Mouse (Mus musculus) MEL (cell line): Measurements from ENCODE around the gene Ablim2. TPM values are rescaled to one million over a fixed set of nuclear protein-coding genes. Genes with fewer than 3 reads are reported as not detected.

Source experiments
- DNase-seq: peaks from one replicate; pipeline ENCODE4 v3.0.0; 2011; ENCODE audit warnings: low read depth, low spot score
- H3K27ac ChIP-seq: 2 replicates; pipeline ENCODE4 v1.5.1; 2012; ENCODE audit warnings: low read depth, mild to moderate bottlenecking, control low read depth, low read length, moderate library complexity; ENCODE audit not compliant: control insufficient read depth
- H3K27me3 ChIP-seq, 2 experiments: fragments of 150-350 bp in 1 of 2; sonication (generic) in 1 of 2; 2 replicates each; pipeline ENCODE4 v1.6.1; 2012; ENCODE audit warnings: low read length in 2 of 2, mild to moderate bottlenecking in 2 of 2, improper control_type of control experiment in 1 of 2, moderate library complexity in 1 of 2; ENCODE audit not compliant: insufficient read depth in 2 of 2, control insufficient read depth in 1 of 2
- H3K36me3 ChIP-seq, 2 experiments: 2 replicates each; pipeline ENCODE4 v1.6.1; 2012 to 2014; ENCODE audit warnings: low read length in 2 of 2, improper control_type of control experiment in 1 of 2, inconsistent platforms in 1 of 2, mild to moderate bottlenecking in 1 of 2; ENCODE audit not compliant: insufficient read depth in 2 of 2, control insufficient read depth in 1 of 2
- H3K4me1 ChIP-seq, 2 experiments: fragments of 150-350 bp in 1 of 2; sonication (generic) in 1 of 2; 2 replicates each; pipeline ENCODE4 v1.6.1; 2012; ENCODE audit warnings: low read length in 2 of 2, improper control_type of control experiment in 1 of 2, mild to moderate bottlenecking in 1 of 2; ENCODE audit not compliant: insufficient read depth in 2 of 2, control insufficient read depth in 1 of 2
- H3K4me3 ChIP-seq, 2 experiments: fragments of 150-350 bp in 1 of 2; sonication (generic) in 1 of 2; 2 replicates each; pipeline ENCODE4 v1.5.1; 2012; ENCODE audit warnings: low read depth in 2 of 2, low read length in 2 of 2, mild to moderate bottlenecking in 2 of 2, moderate library complexity in 2 of 2, control low read depth in 1 of 2, improper control_type of control experiment in 1 of 2; ENCODE audit not compliant: control insufficient read depth in 1 of 2, insufficient read depth in 1 of 2
- H3K79me2 ChIP-seq: 2 replicates; pipeline ENCODE4 v1.6.1; 2012; ENCODE audit warnings: mild to moderate bottlenecking, low read length, moderate library complexity; ENCODE audit not compliant: control insufficient read depth, poor library complexity, insufficient read depth
- H3K9ac ChIP-seq: 2 replicates; pipeline ENCODE4 v1.6.1; 2012; ENCODE audit warnings: low read depth, mild to moderate bottlenecking, control low read depth, low read length, moderate library complexity; ENCODE audit not compliant: control insufficient read depth, poor library complexity, severe bottlenecking
- H3K9me3 ChIP-seq: fragments of 150-350 bp; sonication (generic); replicated peaks from 2 replicates; pipeline ENCODE4 v1.6.1; 2012; ENCODE audit warnings: mild to moderate bottlenecking, low read length, improper control_type of control experiment, moderate library complexity; ENCODE audit not compliant: insufficient read depth
- BHLHE40 ChIP-seq: IDR thresholded peaks from 2 replicates; pipeline ENCODE4 v1.6.1; 2012; ENCODE audit warnings: low read depth, mild to moderate bottlenecking, inconsistent platforms, low read length, improper control_type of control experiment, borderline replicate concordance
- CHD1 ChIP-seq: IDR thresholded peaks from 2 replicates; pipeline ENCODE4 v1.6.1; 2012; ENCODE audit warnings: low read depth, mild to moderate bottlenecking, inconsistent platforms, low read length, improper control_type of control experiment
- CHD2 ChIP-seq: IDR thresholded peaks from 2 replicates; pipeline ENCODE4 v1.6.1; 2011; ENCODE audit warnings: low read length, improper control_type of control experiment
- CTCF ChIP-seq, 3 experiments: IDR thresholded peaks in 2 of 3; conservative IDR thresholded peaks in 1 of 3; 2 replicates each; pipeline ENCODE4 v1.5.1; 2011 to 2012; ENCODE audit warnings: low read length in 3 of 3, low read depth in 2 of 3, mild to moderate bottlenecking in 2 of 3, improper control_type of control experiment in 1 of 3, inconsistent platforms in 1 of 3, mixed read lengths in 1 of 3, moderate library complexity in 1 of 3; ENCODE audit not compliant: control insufficient read depth in 1 of 3, insufficient read depth in 1 of 3, poor library complexity in 1 of 3, severe bottlenecking in 1 of 3
- E2F4 ChIP-seq: IDR thresholded peaks from 2 replicates; pipeline ENCODE4 v1.6.1; 2011; ENCODE audit warnings: low read depth, low read length, improper control_type of control experiment, borderline replicate concordance
- ELF1 ChIP-seq: IDR thresholded peaks from 2 replicates; pipeline ENCODE4 v1.6.1; 2014; ENCODE audit warnings: low read depth, mild to moderate bottlenecking, inconsistent platforms, low read length, improper control_type of control experiment, moderate library complexity
- EP300 ChIP-seq, 2 experiments: IDR thresholded peaks; 2 replicates each; pipeline ENCODE4 v1.6.1; 2011; ENCODE audit warnings: improper control_type of control experiment in 2 of 2, low read length in 2 of 2, low read depth in 1 of 2, mild to moderate bottlenecking in 1 of 2
- ETS1 ChIP-seq: IDR thresholded peaks from 2 replicates; pipeline ENCODE4 v1.6.1; 2012; ENCODE audit warnings: low read depth, mild to moderate bottlenecking, inconsistent platforms, low read length, improper control_type of control experiment, moderate library complexity
- GATA1 ChIP-seq: IDR thresholded peaks from 2 replicates; pipeline ENCODE4 v1.6.1; 2011; ENCODE audit warnings: low read depth, low read length, improper control_type of control experiment
- HCFC1 ChIP-seq: IDR thresholded peaks from 2 replicates; pipeline ENCODE4 v1.6.1; 2012; ENCODE audit warnings: low read depth, mild to moderate bottlenecking, inconsistent platforms, low read length, improper control_type of control experiment, moderate library complexity
- JUND ChIP-seq: IDR thresholded peaks from 2 replicates; pipeline ENCODE4 v1.6.1; 2011; ENCODE audit warnings: low read depth, mild to moderate bottlenecking, improper control_type of control experiment, low read length
- KAT2A ChIP-seq: conservative IDR thresholded peaks from 2 replicates; pipeline ENCODE4 v1.6.1; 2012; ENCODE audit warnings: low read depth, low read length, improper control_type of control experiment, inconsistent platforms
- MAZ ChIP-seq: IDR thresholded peaks from 2 replicates; pipeline ENCODE4 v1.6.1; 2012; ENCODE audit warnings: low read depth, mild to moderate bottlenecking, inconsistent platforms, low read length, improper control_type of control experiment
- MEF2A ChIP-seq: IDR thresholded peaks from 2 replicates; pipeline ENCODE4 v1.6.1; 2014; ENCODE audit warnings: low read depth, mild to moderate bottlenecking, inconsistent platforms, low read length, improper control_type of control experiment; ENCODE audit not compliant: poor library complexity, insufficient replicate concordance, severe bottlenecking; ENCODE audit errors: extremely low read depth
- MXI1 ChIP-seq: IDR thresholded peaks from 2 replicates; pipeline ENCODE4 v1.6.1; 2011; ENCODE audit warnings: mild to moderate bottlenecking, low read depth, low read length, improper control_type of control experiment
- MYC ChIP-seq: IDR thresholded peaks from 2 replicates; pipeline ENCODE4 v1.6.1; 2011; ENCODE audit warnings: low read depth, mild to moderate bottlenecking, low read length, improper control_type of control experiment, moderate library complexity
- NELFE ChIP-seq: IDR thresholded peaks from 2 replicates; pipeline ENCODE4 v1.6.1; 2011; ENCODE audit warnings: low read depth, low read length, improper control_type of control experiment
- NRF1 ChIP-seq: IDR thresholded peaks from 2 replicates; pipeline ENCODE4 v1.6.1; 2014; ENCODE audit warnings: low read depth, mild to moderate bottlenecking, inconsistent platforms, low read length, improper control_type of control experiment, moderate library complexity; ENCODE audit not compliant: poor library complexity, insufficient read depth, severe bottlenecking
- POLR2A ChIP-seq, 2 experiments: IDR thresholded peaks; 2 replicates each; pipeline ENCODE4 v1.6.1; 2011 to 2012; ENCODE audit warnings: low read length in 2 of 2, mild to moderate bottlenecking in 2 of 2, control low read depth in 1 of 2, improper control_type of control experiment in 1 of 2, low read depth in 1 of 2, moderate library complexity in 1 of 2; ENCODE audit not compliant: control insufficient read depth in 1 of 2, insufficient read depth in 1 of 2, poor library complexity in 1 of 2
- POLR2AphosphoS2 ChIP-seq: IDR thresholded peaks from 2 replicates; pipeline ENCODE4 v1.6.1; 2011; ENCODE audit warnings: low read length, improper control_type of control experiment
- POLR2AphosphoS5 ChIP-seq: IDR thresholded peaks from 2 replicates; pipeline ENCODE4 v1.6.1; 2012; ENCODE audit warnings: low read depth, borderline replicate concordance, mild to moderate bottlenecking, inconsistent platforms, low read length, moderate library complexity, mixed read lengths
- RCOR1 ChIP-seq: IDR thresholded peaks from 2 replicates; pipeline ENCODE4 v1.6.1; 2012; ENCODE audit warnings: low read depth, mild to moderate bottlenecking, inconsistent platforms, low read length, improper control_type of control experiment
- SIN3A ChIP-seq: IDR thresholded peaks from 2 replicates; pipeline ENCODE4 v1.6.1; 2012; ENCODE audit warnings: low read length, improper control_type of control experiment, inconsistent platforms
- TAL1 ChIP-seq: IDR thresholded peaks from 2 replicates; pipeline ENCODE4 v1.6.1; 2012; ENCODE audit warnings: mild to moderate bottlenecking, inconsistent platforms, low read length, moderate library complexity, mixed read lengths
- TBP ChIP-seq: IDR thresholded peaks from 2 replicates; pipeline ENCODE4 v1.8.0; 2011; ENCODE audit warnings: low read depth, low read length, improper control_type of control experiment
- TCF12 ChIP-seq: IDR thresholded peaks from 2 replicates; pipeline ENCODE4 v1.6.1; 2014; ENCODE audit warnings: low read depth, mild to moderate bottlenecking, inconsistent platforms, low read length, improper control_type of control experiment, moderate library complexity
- UBTF ChIP-seq: IDR thresholded peaks from 2 replicates; pipeline ENCODE4 v1.6.1; 2012; ENCODE audit warnings: low read depth, mild to moderate bottlenecking, inconsistent platforms, low read length, improper control_type of control experiment, moderate library complexity, borderline replicate concordance; ENCODE audit not compliant: insufficient read depth
- USF1 ChIP-seq: IDR thresholded peaks from 2 replicates; pipeline ENCODE4 v1.6.1; 2014; ENCODE audit warnings: low read depth, mild to moderate bottlenecking, inconsistent platforms, low read length, improper control_type of control experiment, moderate library complexity
- USF2 ChIP-seq, 2 experiments: IDR thresholded peaks; 2 replicates each; pipeline ENCODE4 v1.6.1; 2011 to 2012; ENCODE audit warnings: improper control_type of control experiment in 2 of 2, low read length in 2 of 2, borderline replicate concordance in 1 of 2, inconsistent platforms in 1 of 2, low read depth in 1 of 2, mild to moderate bottlenecking in 1 of 2; ENCODE audit not compliant: insufficient read depth in 1 of 2
- ZC3H11A ChIP-seq: IDR thresholded peaks from 2 replicates; pipeline ENCODE4 v1.6.1; 2012; ENCODE audit warnings: low read depth, mild to moderate bottlenecking, inconsistent platforms, low read length, improper control_type of control experiment
- ZKSCAN1 ChIP-seq: IDR thresholded peaks from 2 replicates; pipeline ENCODE4 v1.6.1; 2012; ENCODE audit warnings: low read depth, mild to moderate bottlenecking, inconsistent platforms, low read length, improper control_type of control experiment, moderate library complexity
- ZMIZ1 ChIP-seq: IDR thresholded peaks from 2 replicates; pipeline ENCODE4 v1.6.1; 2012; ENCODE audit warnings: low read depth, mild to moderate bottlenecking, inconsistent platforms, low read length, improper control_type of control experiment, moderate library complexity
- polyA plus RNA-seq, 2 experiments: library from polyadenylated mRNA; stranded (reverse) in 1 of 2; unstranded in 1 of 2; fragments of >175 nt in 1 of 2; fragments of >200 nt in 1 of 2; gene quantifications; 2 replicates each; pipeline versions ENCODE4 v1.2.1 to v1.2.4; 2012; ENCODE audit warnings: low replicate concordance in 2 of 2, low read depth in 1 of 2; ENCODE audit not compliant: insufficient read length in 2 of 2, insufficient read depth in 1 of 2, missing spikeins in 1 of 2
- total RNA-seq: library from RNA; depleted of rRNA; stranded (reverse); fragments of 300-350 nt; gene quantifications from 2 replicates; pipeline ENCODE4 v1.2.3, GENCODE M21; 2012

Ablim2 gene
- total and polyA plus RNA-seq, 3 experiments, result not detected

DNA sequence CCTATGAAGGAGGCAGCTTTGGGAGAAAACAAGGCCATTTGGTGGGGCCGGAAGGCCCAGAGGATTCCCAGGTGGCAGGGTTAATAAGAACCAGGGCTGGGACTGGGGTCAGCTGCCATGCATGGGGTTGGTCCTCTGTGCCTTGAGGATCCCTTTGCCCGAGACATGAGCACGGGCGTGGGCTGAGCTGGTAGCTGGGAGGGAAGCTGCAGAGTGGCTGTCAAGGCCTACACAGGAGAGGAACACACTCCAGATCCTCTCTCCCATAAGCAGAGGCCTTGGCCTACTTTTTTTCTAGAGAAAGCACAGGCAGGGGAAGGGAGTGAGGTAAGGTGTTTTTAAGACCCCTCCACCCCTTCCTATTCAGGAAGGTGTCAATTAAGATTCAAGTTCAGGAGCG is 65.0 kb downstream of the Ablim2 start:
- H3K4me1 ChIP-seq, result no peaks in the 10 kb centered on the region
- no peak for DNase-seq

DNA sequence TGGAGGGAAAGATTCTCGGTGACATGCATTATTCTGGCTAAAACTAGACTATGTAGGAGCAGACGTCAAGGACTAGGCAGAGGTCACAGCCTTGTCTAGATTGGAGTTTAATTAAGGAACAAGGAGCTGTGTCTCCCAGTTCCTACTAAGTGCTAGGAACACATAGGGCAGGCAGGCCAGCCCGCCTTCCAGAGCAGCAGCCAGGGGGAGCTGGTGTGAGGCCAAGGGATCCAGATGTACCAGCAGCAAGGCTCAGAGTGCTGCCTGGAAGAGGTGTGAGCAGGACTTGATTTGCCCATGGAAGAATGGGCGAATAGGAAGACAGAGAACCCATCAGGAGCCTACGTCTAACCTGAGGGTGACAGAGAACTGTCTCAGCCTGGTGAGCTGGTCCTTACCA is 68.8 kb downstream of the Ablim2 start:
- Histone ChIP-seq H3K9ac (no peak overlapping the region), H3K79me2 (no peaks in the 10 kb centered on the region), H3K36me3 (no peaks in the 10 kb centered on the region), H3K9me3 (no peaks in the 10 kb centered on the region), H3K27me3 (no peaks in the 10 kb centered on the region), H3K27ac (no peak overlapping the region), H3K4me3 (no peak overlapping the region), H3K4me1 (no peaks in the 10 kb centered on the region)
- no peak for TF ChIP-seq NRF1
- TF ChIP-seq MEF2A, result no peak
- no peak for TF ChIP-seq GATA1
- TF ChIP-seq HCFC1, result no peak
- TF ChIP-seq SIN3A, result no peak
- TF ChIP-seq MAZ, result no peak
- no peak for TF ChIP-seq POLR2AphosphoS5
- TF ChIP-seq KAT2A, result no peak
- no peak for TF ChIP-seq ZKSCAN1
- no peak for TF ChIP-seq EP300 (IDR thresholded peaks at IDR 0.05; ENCODE audit: low read depth in 1 of 2, low read length in 2 of 2)
- no peak for TF ChIP-seq TAL1
- no peak for TF ChIP-seq UBTF
- no peak for TF ChIP-seq MXI1
- no peak for TF ChIP-seq POLR2A (IDR thresholded peaks at IDR 0.05; ENCODE audit: control insufficient read depth in 1 of 2, insufficient read depth in 1 of 2, low read depth in 1 of 2, low read length in 2 of 2, poor library complexity in 1 of 2)
- TF ChIP-seq CHD2, result no peak
- no peak for TF ChIP-seq ZC3H11A
- no peak for TF ChIP-seq RCOR1
- TF ChIP-seq MYC, result no peak
- TF ChIP-seq POLR2AphosphoS2, result no peak
- TF ChIP-seq ETS1, result no peak
- DNase-seq, result no peak

More for the DNA sequence above, 65.0 kb downstream of the Ablim2 start:
- Histone ChIP-seq H3K9me3 (no peaks in the 10 kb centered on the region), H3K79me2 (no peaks in the 10 kb centered on the region), H3K4me3 (no peak overlapping the region), H3K27me3 (no peaks in the 10 kb centered on the region), H3K9ac (no peak overlapping the region), H3K27ac (no peak overlapping the region)
- no peak for TF ChIP-seq ELF1
- TF ChIP-seq USF1, result no peak
- TF ChIP-seq NRF1, result no peak
- TF ChIP-seq JUND, result no peak
- no peak for TF ChIP-seq MXI1
- no peak for TF ChIP-seq ZKSCAN1
- no peak for TF ChIP-seq ZMIZ1
- TF ChIP-seq TCF12, result no peak
- no peak for TF ChIP-seq RCOR1
- no peak for TF ChIP-seq USF2 (IDR thresholded peaks at IDR 0.05; ENCODE audit: borderline replicate concordance in 1 of 2, insufficient read depth in 1 of 2, low read depth in 1 of 2, low read length in 2 of 2)
- no peak for TF ChIP-seq TBP
- TF ChIP-seq E2F4, result no peak
- no peak for TF ChIP-seq CHD1
- TF ChIP-seq NELFE, result no peak
- TF ChIP-seq CHD2, result no peak
- no peak for TF ChIP-seq CTCF (IDR thresholded peaks at IDR 0.05 in 2 of 3, conservative IDR thresholded peaks at IDR 0.05 in 1 of 3; ENCODE audit: control insufficient read depth in 1 of 3, insufficient read depth in 1 of 3, low read depth in 2 of 3, low read length in 3 of 3, poor library complexity in 1 of 3, severe bottlenecking in 1 of 3)
- no peak for TF ChIP-seq BHLHE40
- TF ChIP-seq SIN3A, result no peak
- TF ChIP-seq MEF2A, result no peak
- TF ChIP-seq MYC, result no peak
- TF ChIP-seq, all 39 proteins: peak for 0
- no peaks in the 10 kb centered on the region for H3K36me3 ChIP-seq
